In genomic region chr2:165654696-165655491, GRCm38 (mm10) we compare ENCODE assay signal across 12 mouse cellular contexts.
A peak's percentile ranks its signal among the peaks of the same experiment; 100 is the strongest.
DNase-seq lines count a peak whose midpoint lies in the region; ATAC-seq and TF ChIP-seq lines count a peak whose summit lies in the region.
"Had no signal": no experiment of that assay in that cellular context is flagged by ENCODE, and none has a peak within 500 bp of the region (broad histone marks: within the 10 kb centered on the region; RNA-seq: fewer than 3 reads in every experiment).

No protein-coding gene starts in this region.

- intact Hi-C loops in gastrocnemius, adult 2 months (cut with DNase I): no loop called here

- peaks cover 18% of the 10 kb centered on the region for H3K4me1 ChIP-seq in intestine, embryonic 15.5 days (replicated peaks)

- H3K36me3 ChIP-seq in intestine, embryonic 15.5 days: no peaks in the 10 kb centered on the region
- H3K36me3 ChIP-seq: limb, embryonic 15.5 days had no signal

- no peak overlapping the region for H3K9ac ChIP-seq in intestine, embryonic 15.5 days
- H3K9ac ChIP-seq: limb, embryonic 15.5 days had no signal

- ATAC-seq in megakaryocyte-erythroid progenitor cell, adult 5-6 weeks (replicated peaks; ENCODE audit: low FRiP score, low TSS enrichment, poor library complexity, severe bottlenecking): 0 out of 2 replicates have a peak, but pooled peaks have one; percentile 26
- ATAC-seq in intestine, embryonic 15.5 days: no peak

- no peak overlapping the region for H3K4me3 ChIP-seq in gastrocnemius, adult 2 months
- H3K4me3 ChIP-seq in intestine, embryonic 15.5 days (replicated peaks): no peak overlapping the region
- H3K4me3 ChIP-seq: limb, embryonic 15.5 days had no signal

- WGBS in intestine, embryonic 15.5 days: 73% methylated on average over 10 of the region's 10 CpGs

- TF ChIP-seq CTCF in gastrocnemius, adult 2 months (IDR thresholded peaks at IDR 0.05): no peak

- H3K4me2 ChIP-seq in intestine, embryonic 15.5 days (replicated peaks): no peak overlapping the region
- H3K4me2 ChIP-seq: limb, embryonic 15.5 days had no signal

- no peaks in the 10 kb centered on the region for H3K27me3 ChIP-seq in intestine, embryonic 15.5 days (replicated peaks)

- H3K27ac ChIP-seq in gastrocnemius, adult 2 months: no peak overlapping the region
- no peak overlapping the region for H3K27ac ChIP-seq in intestine, embryonic 15.5 days
- H3K27ac ChIP-seq: limb, embryonic 15.5 days had no signal

- no peaks in the 10 kb centered on the region for H3K9me3 ChIP-seq in intestine, embryonic 15.5 days
- H3K9me3 ChIP-seq: limb, embryonic 15.5 days had no signal

- peak; percentile 44 for DNase-seq in cerebellum, adult 9-10 months
- DNase-seq in cerebellum, adult 11 months: no peak
- peak; percentile 52 for DNase-seq in urinary bladder, postnatal 14 days (ENCODE audit: low spot score)
- no peak for DNase-seq in urinary bladder, postnatal 10 days (ENCODE audit: low spot score)
- no peak for DNase-seq in ovary, postnatal 10 days (ENCODE audit: low spot score)
- DNase-seq in gastrocnemius, adult 2 months: no peak
- DNase-seq: embryo, embryonic 11 days; gastrocnemius, postnatal 14 days; kidney, postnatal 10 days had no signal

Comparison
In these comparisons a context has a peak if more than half of its experiments do, and no peak if none do; other contexts are left out.
1. DNase-seq: peak in cerebellum, adult 9-10 months (single experiment) and urinary bladder, postnatal 14 days (single experiment); none in cerebellum, adult 11 months (single experiment), urinary bladder, postnatal 10 days (single experiment), ovary, postnatal 10 days (single experiment) and gastrocnemius, adult 2 months (single experiment).